Mouse (Mus musculus) heart, postnatal 0 days (tissue): ENCODE data around the gene Capns2. TPM values are rescaled to one million over a fixed set of nuclear protein-coding genes. Genes with fewer than 3 reads are reported as not detected.
A peak's percentile ranks its signal among the peaks of the same experiment; 100 is the strongest.
"Not testable (repeated sequence)": the region's sequence is repeated elsewhere in the genome, so short reads cannot be mapped to it uniquely, and the experiment has no call there.

Experiments
- ATAC-seq: fragments of 200-750 bp; cut with Nextera tagmentation; 2 replicates; pipeline ENCODE4 v1.8.0; 2017; ENCODE audit warnings: low read depth, moderate number of reproducible peaks, moderate library complexity; ENCODE audit not compliant: insufficient read depth
- DNase-seq: peaks from one replicate; pipeline ENCODE4 v3.0.0-alpha.2; 2016; ENCODE audit warnings: low spot score
- H3K27ac ChIP-seq: fragments of 300-500 bp; sonication (generic); 2 replicates; pipeline ENCODE4 v1.5.1; 2014; ENCODE audit warnings: low read depth, mild to moderate bottlenecking
- H3K27me3 ChIP-seq: fragments of 300-500 bp; sonication (generic); 2 replicates; pipeline ENCODE4 v1.6.1; 2014; ENCODE audit warnings: low read length, mixed read lengths; ENCODE audit not compliant: control insufficient read depth, insufficient read depth
- H3K36me3 ChIP-seq: fragments of 300-500 bp; sonication (generic); replicated peaks from 2 replicates; pipeline ENCODE4 v1.6.1; 2014; ENCODE audit warnings: low read length, mixed read lengths; ENCODE audit not compliant: control insufficient read depth, insufficient read depth
- H3K4me1 ChIP-seq: fragments of 300-500 bp; sonication (generic); 2 replicates; pipeline ENCODE4 v1.6.1; 2014; ENCODE audit warnings: antibody characterized with exemption; ENCODE audit not compliant: control insufficient read depth, insufficient read depth
- H3K4me2 ChIP-seq: fragments of 300-500 bp; sonication (generic); 2 replicates; pipeline ENCODE4 v1.6.1; 2014; ENCODE audit warnings: low read depth, mild to moderate bottlenecking, low read length, moderate library complexity
- H3K4me3 ChIP-seq: fragments of 300-500 bp; sonication (generic); 2 replicates; pipeline ENCODE4 v1.5.1; 2014; ENCODE audit warnings: low read depth, low read length
- H3K9ac ChIP-seq: fragments of 300-500 bp; sonication (generic); replicated peaks from 2 replicates; pipeline ENCODE4 v1.6.1; 2014; ENCODE audit warnings: low read depth, low read length, mixed read lengths
- H3K9me3 ChIP-seq: fragments of 300-500 bp; sonication (generic); replicated peaks from 2 replicates; pipeline ENCODE4 v1.6.1; 2016; ENCODE audit warnings: low read length; ENCODE audit not compliant: control insufficient read depth
- CTCF ChIP-seq: IDR thresholded peaks from 2 replicates; pipeline ENCODE4 v1.5.1; 2016; ENCODE audit warnings: antibody characterized with exemption, control low read depth, low read depth
- EP300 ChIP-seq: IDR thresholded peaks from 2 replicates; pipeline ENCODE4 v1.6.1; 2016; ENCODE audit warnings: antibody characterized with exemption, low read depth
- WGBS: fragments of 180-500 bp; shearing (Covaris S2); extraction: QIAGEN DNeasy Blood & Tissue Kit; methylation state at CpG from one replicate; pipeline ENCODE4 v1.1.7; 2014; 5-methylcytosine and 5-hydroxymethylcytosine counted together
- polyA plus RNA-seq: library from polyadenylated mRNA; unstranded; fragments of >200 nt; fragmentation: Nextera tagmentation; extraction: Ambion mirVana; gene quantifications from 2 replicates; pipeline ENCODE4 v1.2.1, GENCODE M21; 2015
- total RNA-seq: library from RNA; depleted of rRNA; stranded (reverse); fragments of >200 nt; gene quantifications from 2 replicates; pipeline ENCODE4 v1.2.3, GENCODE M21; 2014; ENCODE audit warnings: low replicate concordance

Gene Capns2
- total and polyA plus RNA-seq, 2 experiments from 2014 or later = 0.11 to 0.38 TPM

DNA sequence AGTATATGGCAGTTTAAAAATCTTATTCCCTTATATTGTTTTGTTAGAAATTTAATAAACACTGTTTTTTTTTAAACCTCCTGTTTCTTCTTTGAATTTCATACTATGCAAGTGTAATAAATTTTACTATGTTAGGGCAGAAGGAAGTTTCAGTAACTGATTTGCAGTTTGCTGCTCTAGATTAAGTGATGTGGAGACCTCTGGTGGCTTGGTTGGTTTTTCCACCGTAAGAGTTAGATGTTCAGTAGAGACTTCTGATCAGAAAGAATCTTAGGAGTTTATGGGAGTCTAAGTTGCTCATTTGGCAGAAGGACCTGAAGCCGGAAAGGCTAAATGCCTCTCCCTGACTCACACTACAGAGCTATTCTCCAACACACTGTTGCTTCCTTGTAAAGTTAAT is 17.4 kb upstream of the Capns2 start:
- TF ChIP-seq EP300 (no peak), CTCF (peak; percentile 42)
- Histone ChIP-seq H3K9me3 (no peaks in the 10 kb centered on the region), H3K27ac (no peak overlapping the region), H3K36me3 (no peaks in the 10 kb centered on the region), H3K9ac (no peak overlapping the region), H3K27me3 (no peaks in the 10 kb centered on the region), H3K4me1 (no peaks in the 10 kb centered on the region), H3K4me3 (no peak overlapping the region), H3K4me2 (no peak overlapping the region)
- 54% methylated on average over 2 of the region's 2 CpGs for WGBS
- DNase-seq (no peak), ATAC-seq (no peak)

DNA sequence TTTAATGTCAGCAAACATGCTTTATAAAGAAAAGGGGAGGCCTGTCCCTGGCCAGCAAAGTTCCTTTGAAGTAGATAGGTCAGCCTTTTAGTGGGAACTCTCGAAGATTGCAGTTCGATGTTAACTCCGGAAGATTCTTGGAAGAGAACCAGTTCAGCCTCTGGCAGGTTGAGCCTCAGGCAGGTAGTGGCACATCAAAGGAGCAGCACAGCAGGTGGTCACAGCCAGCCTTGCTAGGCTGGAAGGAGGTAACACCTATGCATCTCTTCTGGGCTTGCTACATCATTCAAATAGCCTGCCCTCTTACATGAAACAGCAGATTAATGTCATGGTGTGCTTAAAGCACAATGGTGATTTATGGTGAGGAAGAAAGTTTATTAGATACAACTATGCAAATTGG is 9.0 kb upstream of the Capns2 start:
- H3K27me3 ChIP-seq, ATAC-seq, DNase-seq: not testable (repeated sequence)

DNA sequence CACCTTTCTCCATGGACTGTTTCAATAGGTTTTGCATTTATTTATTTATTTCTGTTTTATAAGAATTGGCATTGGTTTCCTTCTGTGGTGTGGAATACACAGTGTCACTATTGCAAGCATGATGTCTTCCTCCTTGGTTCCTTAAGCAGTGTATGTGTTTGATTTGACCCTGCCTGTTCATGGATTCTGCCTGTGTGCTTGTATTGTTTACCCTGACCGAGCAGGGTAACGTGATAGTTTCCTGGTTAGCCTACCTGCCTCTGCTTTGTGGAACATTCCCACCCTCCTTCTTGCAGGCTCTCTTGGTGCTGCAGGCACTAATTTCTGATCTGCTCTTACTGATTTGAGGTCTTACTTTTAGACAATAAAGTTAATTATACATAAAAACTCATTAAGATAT is 7.3 kb upstream of the Capns2 start:
- Histone ChIP-seq H3K27me3 (no peaks in the 10 kb centered on the region), H3K9ac (no peak overlapping the region), H3K4me1 (no peaks in the 10 kb centered on the region), H3K9me3 (no peaks in the 10 kb centered on the region), H3K36me3 (no peaks in the 10 kb centered on the region), H3K4me2 (no peak overlapping the region), H3K4me3 (no peak overlapping the region), H3K27ac (no peak overlapping the region)
- WGBS = 82% methylated on average over 2 of the region's 2 CpGs
- no peak for ATAC-seq
- TF ChIP-seq CTCF (no peak), EP300 (no peak)
- DNase-seq = no peak

More for the DNA sequence above, 9.0 kb upstream of the Capns2 start:
- H3K9me3 ChIP-seq, H3K4me3 ChIP-seq, H3K27ac ChIP-seq, H3K4me2 ChIP-seq, H3K4me1 ChIP-seq, H3K9ac ChIP-seq, H3K36me3 ChIP-seq: not testable (repeated sequence)
- 61% methylated on average over 3 of the region's 3 CpGs for whole genome bisulfite sequencing

DNA sequence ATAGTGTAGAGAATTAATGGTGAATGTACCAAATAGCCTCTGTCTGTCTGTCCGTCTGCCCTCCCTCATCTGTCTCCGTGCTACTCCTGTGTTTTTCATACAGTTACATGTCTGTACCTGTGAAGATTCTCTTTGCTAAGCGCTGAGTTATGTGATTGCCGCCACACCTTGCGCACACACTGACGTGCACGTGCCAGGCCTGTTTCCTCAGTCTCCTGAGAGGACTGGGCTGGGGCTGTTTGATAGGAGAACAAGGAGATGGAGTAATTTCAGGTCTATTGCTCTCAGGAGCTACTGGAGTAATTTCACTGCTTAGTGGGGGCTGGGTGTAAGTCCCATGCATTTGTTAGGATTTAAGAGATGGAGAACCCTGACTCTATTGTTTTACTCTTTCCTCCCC is 6.2 kb upstream of the Capns2 start:
- Histone ChIP-seq H3K9ac (no peak overlapping the region), H3K9me3 (no peaks in the 10 kb centered on the region), H3K27ac (no peak overlapping the region), H3K4me3 (no peak overlapping the region), H3K4me1 (no peaks in the 10 kb centered on the region), H3K36me3 (no peaks in the 10 kb centered on the region), H3K4me2 (no peak overlapping the region), H3K27me3 (no peaks in the 10 kb centered on the region)
- no peak for DNase-seq
- 90% methylated on average over 7 of the region's 7 CpGs for WGBS
- ATAC-seq = no peak
- no peak for TF ChIP-seq CTCF
- TF ChIP-seq EP300 = no peak

DNA sequence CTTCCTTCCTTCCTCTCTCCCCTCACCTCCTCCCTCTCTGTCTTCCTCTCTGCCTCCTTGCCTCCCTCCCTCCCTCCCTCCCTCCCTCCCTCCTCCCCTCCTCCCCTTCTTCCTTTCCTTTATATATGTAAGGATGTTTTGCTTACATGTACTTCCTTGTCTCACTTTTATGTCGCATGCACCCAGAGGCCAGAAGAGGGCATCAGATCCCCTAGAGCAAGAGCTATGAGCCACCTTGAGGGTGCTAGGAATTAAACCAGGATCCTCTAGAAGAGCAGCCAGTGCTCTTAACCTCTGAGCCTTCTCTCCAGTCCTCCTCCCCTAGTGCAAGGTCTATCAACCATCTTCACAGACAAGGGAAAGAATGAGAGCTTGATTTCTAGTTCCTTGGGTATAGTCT is 5.2 kb upstream of the Capns2 start:
- ATAC-seq (no peak), DNase-seq (no peak)
- TF ChIP-seq CTCF = no peak
- TF ChIP-seq EP300 = no peak
- 54% methylated on average over 1 of the region's 1 CpGs for WGBS
- H3K27me3 ChIP-seq = no peaks in the 10 kb centered on the region
- peak overlapping the region; percentile 25; the same call in 1 of the 2 replicates for H3K27ac ChIP-seq
- H3K4me3 ChIP-seq = no peak overlapping the region
- no peaks in the 10 kb centered on the region for H3K9me3 ChIP-seq
- H3K9ac ChIP-seq = no peak overlapping the region
- no peaks in the 10 kb centered on the region for H3K4me1 ChIP-seq
- no peaks in the 10 kb centered on the region for H3K36me3 ChIP-seq
- H3K4me2 ChIP-seq = no peak overlapping the region

DNA sequence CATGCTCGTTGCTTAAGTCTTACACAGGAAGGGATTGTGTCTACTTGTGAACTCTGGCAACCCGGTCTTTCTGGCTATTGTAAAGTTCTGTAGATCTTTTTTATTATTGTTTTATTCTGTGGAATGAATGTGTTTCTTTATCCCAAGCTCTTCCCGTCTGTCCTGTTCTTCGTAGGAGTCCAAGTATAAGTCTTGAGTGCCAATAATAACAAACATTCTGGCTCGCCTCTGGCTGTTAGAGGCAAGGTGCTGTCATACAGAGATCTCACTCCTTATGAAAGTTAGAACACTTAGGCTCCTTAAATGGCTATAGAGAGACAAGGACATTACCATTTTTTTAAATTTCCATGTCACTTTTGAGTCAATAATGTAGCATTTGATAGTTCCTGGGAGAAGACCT is 4.6 kb upstream of the Capns2 start:
- peak; percentile 27 for DNase-seq
- H3K27ac ChIP-seq = no peak overlapping the region

More for the DNA sequence above, 4.6 kb upstream of the Capns2 start:
- H3K27me3 ChIP-seq = no peaks in the 10 kb centered on the region
- H3K9ac ChIP-seq = no peak overlapping the region
- no peak; the same call in 1 of the 2 replicates for ATAC-seq
- no peak overlapping the region for H3K4me3 ChIP-seq
- no peak overlapping the region for H3K4me2 ChIP-seq
- H3K36me3 ChIP-seq = no peaks in the 10 kb centered on the region
- no peaks in the 10 kb centered on the region for H3K4me1 ChIP-seq
- TF ChIP-seq EP300 (no peak), CTCF (no peak)
- no peaks in the 10 kb centered on the region for H3K9me3 ChIP-seq
- WGBS = 47% methylated on average over 5 of the region's 5 CpGs
